Comparison of ENCODE assay signal across 13 mouse cellular contexts in the genomic region with DNA sequence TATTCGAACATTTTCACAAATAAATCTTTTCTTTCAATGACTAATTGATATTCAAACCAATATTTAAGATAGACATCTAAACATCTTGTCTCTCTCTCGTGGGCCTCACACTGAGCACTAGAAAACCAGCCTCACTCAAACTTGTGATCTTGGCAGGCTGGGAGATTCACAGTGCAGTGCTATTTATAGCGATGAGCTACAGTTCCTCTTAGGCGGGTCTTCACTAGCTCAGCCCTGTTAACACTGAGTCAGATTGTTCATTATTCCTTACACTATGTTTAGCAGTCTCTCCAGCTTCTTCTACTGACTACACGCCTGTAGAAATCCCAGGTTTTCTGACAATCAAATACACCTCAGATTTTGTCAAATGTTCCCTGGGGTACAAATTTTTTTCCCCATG.
DNase-seq lines count a peak whose midpoint lies in the region; ATAC-seq lines count a peak whose summit lies in the region.
"Had no signal": no experiment of that assay in that cellular context is flagged by ENCODE, and none has a peak within 500 bp of the region (broad histone marks: within the 10 kb centered on the region; RNA-seq: fewer than 3 reads in every experiment).

No protein-coding gene starts in this region.

- H3K9me3 ChIP-seq in heart, embryonic 16.5 days (replicated peaks; ENCODE audit: control insufficient read depth, low read length): no peaks in the 10 kb centered on the region
- H3K9me3 ChIP-seq: embryonic facial prominence, embryonic 15.5 days had no signal

- peak; percentile 83 for ATAC-seq in heart, embryonic 16.5 days (replicated peaks; ENCODE audit: extremely low read depth, insufficient read depth, low FRiP score)
- ATAC-seq: activated CD4-positive, CD25-positive, alpha-beta regulatory T cell, adult 4 months had no signal

- DNase-seq in embryo, embryonic 10 days (ENCODE audit: low spot score): peak; percentile 3
- DNase-seq in embryo, embryonic 9.5 days (ENCODE audit: extremely low spot score): no peak
- DNase-seq in left cerebral cortex, postnatal 25 days (ENCODE audit: low spot score in 2 of 2): peak; percentile 8 to 73
- no peak for DNase-seq in left cerebral cortex, adult 8-10 months (ENCODE audit: low spot score in 2 of 2)
- peak; percentile 5 for DNase-seq in embryo, embryonic 10.5 days (ENCODE audit: low spot score)
- no peak for DNase-seq in MN1 (ENCODE audit: low spot score)
- DNase-seq in urinary bladder, adult 18-20 months (ENCODE audit: low spot score in 2 of 2): no peak
- DNase-seq: gastrocnemius, postnatal 25 days; kidney, adult 11 months; lung, adult 18-20 months had no signal

- H3K27ac ChIP-seq in heart, embryonic 16.5 days (ENCODE audit: low read length): peak overlapping the region; percentile 66; the same call in 1 of the 2 replicates
- H3K27ac ChIP-seq: embryonic facial prominence, embryonic 15.5 days had no signal

- WGBS in heart, embryonic 16.5 days: 32% methylated on average over 5 of the region's 5 CpGs

- no peaks in the 10 kb centered on the region for H3K36me3 ChIP-seq in heart, embryonic 16.5 days (ENCODE audit: control insufficient read depth, insufficient read depth)
- H3K36me3 ChIP-seq: embryonic facial prominence, embryonic 15.5 days had no signal

- H3K4me2 ChIP-seq in heart, embryonic 16.5 days (ENCODE audit: low read depth, low read length): no peak overlapping the region
- H3K4me2 ChIP-seq: embryonic facial prominence, embryonic 15.5 days had no signal

- H3K4me1 ChIP-seq in heart, embryonic 16.5 days (ENCODE audit: control insufficient read depth, insufficient read depth, low read length): peaks cover 3% of the 10 kb centered on the region; the same call in 1 of the 2 replicates
- H3K4me1 ChIP-seq: embryonic facial prominence, embryonic 15.5 days had no signal

- intact Hi-C loops in left cerebral cortex, postnatal 25 days (cut with DNase I): loop anchor here (5.0 to 10.0 kb wide), 2 partner anchors 105 to 597 kb away; no protein-coding TSS in a partner anchor

- H3K4me3 ChIP-seq in heart, embryonic 16.5 days (ENCODE audit: low read length): no peak overlapping the region
- H3K4me3 ChIP-seq: embryonic facial prominence, embryonic 15.5 days had no signal

- no peaks in the 10 kb centered on the region for H3K27me3 ChIP-seq in heart, embryonic 16.5 days (ENCODE audit: control insufficient read depth, insufficient read depth, low read length)
- H3K27me3 ChIP-seq: embryonic facial prominence, embryonic 15.5 days had no signal

- no peak overlapping the region for H3K9ac ChIP-seq in heart, embryonic 16.5 days (ENCODE audit: low read length)
- H3K9ac ChIP-seq: embryonic facial prominence, embryonic 15.5 days had no signal

Comparison
In these comparisons a context has a peak if more than half of its experiments do, and no peak if none do; other contexts are left out.
1. DNase-seq: peak in embryo, embryonic 10 days (single experiment), left cerebral cortex, postnatal 25 days (2 of 2) and embryo, embryonic 10.5 days (single experiment); none in embryo, embryonic 9.5 days (single experiment), left cerebral cortex, adult 8-10 months (0 of 2), MN1 (single experiment) and urinary bladder, adult 18-20 months (0 of 2).